Mouse (Mus musculus) erythroblast, embryonic 14.5 days (primary cell): ENCODE results near the gene Eme1. TPM values are rescaled to one million over a fixed set of nuclear protein-coding genes. Genes with fewer than 3 reads are reported as not detected.

Source experiments
- H3K27me3 ChIP-seq: 2 replicates; pipeline ENCODE4 v1.6.1; 2012; ENCODE audit warnings: inconsistent platforms; ENCODE audit not compliant: control insufficient read depth
- H3K36me3 ChIP-seq: 2 replicates; pipeline ENCODE4 v1.6.1; 2012; ENCODE audit warnings: mild to moderate bottlenecking, inconsistent platforms; ENCODE audit not compliant: control insufficient read depth
- H3K4me1 ChIP-seq: 2 replicates; pipeline ENCODE4 v1.6.1; 2012; ENCODE audit warnings: inconsistent platforms; ENCODE audit not compliant: control insufficient read depth
- H3K4me3 ChIP-seq: replicated peaks from 2 replicates; pipeline ENCODE3; 2012; ENCODE audit warnings: moderate library complexity, mild to moderate bottlenecking, inconsistent platforms
- H3K9me3 ChIP-seq: 2 replicates; pipeline ENCODE4 v1.6.1; 2012; ENCODE audit warnings: low read length, inconsistent platforms, mixed read lengths; ENCODE audit not compliant: control insufficient read depth
- GATA1 ChIP-seq: IDR thresholded peaks from 2 replicates; pipeline ENCODE4 v1.6.1; 2012; ENCODE audit warnings: low read length, inconsistent platforms, mixed read lengths
- TAL1 ChIP-seq: IDR thresholded peaks from 3 replicates; pipeline ENCODE4 v1.6.1; 2012; ENCODE audit warnings: low read length, inconsistent platforms, mixed read lengths
- polyA plus RNA-seq: library from polyadenylated mRNA; stranded (reverse); fragments of >175 nt; gene quantifications from 2 replicates; pipeline ENCODE4 v1.2.3, GENCODE M21; 2012

Eme1 gene
- polyA plus RNA-seq, 1 experiment = 0.99 TPM

DNA sequence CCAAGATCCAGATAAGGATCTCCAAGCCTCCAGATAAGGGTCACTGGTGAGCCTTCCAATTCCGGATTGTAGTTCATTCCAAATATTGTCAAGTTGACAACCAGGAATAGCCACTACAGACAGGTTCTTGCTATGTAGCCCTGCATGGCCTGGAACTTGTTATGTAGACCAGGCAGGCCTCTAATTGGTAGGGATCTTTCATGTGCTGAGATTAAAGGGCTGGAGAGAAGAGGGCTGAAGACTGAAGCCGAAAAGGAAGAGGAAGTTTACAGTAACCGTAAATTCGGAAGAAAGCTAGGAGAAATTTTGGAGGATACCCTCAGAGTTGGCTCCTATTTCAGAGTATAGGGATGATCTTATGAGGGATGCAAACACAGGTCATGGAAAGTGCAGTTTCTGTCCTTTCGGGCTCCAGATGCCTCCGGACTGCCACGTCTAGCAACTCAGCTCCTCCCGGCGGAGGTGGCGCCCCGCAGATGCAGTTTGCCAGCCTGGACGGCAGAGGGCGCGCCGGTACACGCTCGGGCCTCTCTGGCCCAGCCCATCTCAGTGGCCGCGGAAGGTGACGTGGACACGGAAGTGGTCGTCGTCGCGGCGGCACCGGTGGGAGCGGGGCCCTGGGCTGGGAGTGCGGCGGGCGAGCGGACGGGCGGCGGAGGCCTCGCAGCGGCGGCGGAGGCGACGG, 24.4 kb downstream of the Eme1 start, which contains the start of gene Lrrc59:
TSS of gene Lrrc59 (plus strand) at position 569 of the 685 bp plus-strand sequence.
- Histone ChIP-seq H3K27me3 (no peaks in the 10 kb centered on the region), H3K4me1 (peaks cover 24% of the 10 kb centered on the region), H3K4me3 (peak within 1 kb of the TSS; percentile 73), H3K36me3 (peaks cover 34% of the 10 kb centered on the region), H3K9me3 (no peaks in the 10 kb centered on the region)
- no peak for TF ChIP-seq TAL1

DNA sequence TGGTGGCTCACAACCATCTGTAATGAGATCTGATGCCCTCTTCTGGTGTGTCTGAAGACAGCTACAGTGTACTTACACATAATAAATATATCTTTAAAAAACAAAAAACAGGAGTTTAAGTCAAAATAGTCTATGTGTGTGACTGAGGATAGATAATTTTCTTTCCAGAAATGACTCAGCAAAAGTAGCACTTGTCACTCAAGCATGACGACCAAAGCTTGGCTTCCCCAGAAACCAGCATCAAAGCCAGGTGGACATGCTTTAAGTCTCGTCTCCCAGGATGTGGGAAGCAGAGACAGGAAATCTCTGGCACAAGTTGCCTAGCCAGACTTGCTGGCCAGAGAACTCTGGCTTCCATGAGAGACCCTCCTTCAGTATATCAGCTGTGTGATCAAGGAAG, 31.6 kb downstream of the Eme1 start:
- no peak overlapping the region for H3K4me3 ChIP-seq
- H3K27me3 ChIP-seq = no peaks in the 10 kb centered on the region
- H3K36me3 ChIP-seq = no peaks in the 10 kb centered on the region
- H3K4me1 ChIP-seq = peaks cover 10% of the 10 kb centered on the region
- H3K9me3 ChIP-seq = no peaks in the 10 kb centered on the region
- no peak for TF ChIP-seq TAL1
- TF ChIP-seq GATA1 = no peak

DNA sequence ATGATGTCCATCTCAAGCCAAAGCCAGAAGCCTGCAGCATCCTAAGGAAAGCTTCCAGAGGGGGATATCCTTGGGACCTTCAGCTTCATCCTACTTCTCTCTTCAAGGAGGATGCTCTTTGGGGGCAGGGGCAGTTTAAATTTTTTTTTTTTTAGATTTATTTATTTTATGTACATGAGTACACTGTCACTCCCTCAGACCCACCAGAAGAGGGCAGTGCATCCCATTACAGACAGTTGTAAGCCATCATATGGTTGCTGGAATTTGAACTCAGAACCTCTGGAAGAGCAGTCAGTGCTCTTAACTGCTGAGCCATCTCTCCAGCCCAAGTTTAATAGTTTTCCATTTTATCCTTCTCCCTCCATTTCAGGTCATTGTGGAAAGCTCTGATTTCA, 32.3 kb downstream of the Eme1 start:
- no peaks in the 10 kb centered on the region for H3K27me3 ChIP-seq
- TF ChIP-seq TAL1 (no peak), GATA1 (no peak)

DNA sequence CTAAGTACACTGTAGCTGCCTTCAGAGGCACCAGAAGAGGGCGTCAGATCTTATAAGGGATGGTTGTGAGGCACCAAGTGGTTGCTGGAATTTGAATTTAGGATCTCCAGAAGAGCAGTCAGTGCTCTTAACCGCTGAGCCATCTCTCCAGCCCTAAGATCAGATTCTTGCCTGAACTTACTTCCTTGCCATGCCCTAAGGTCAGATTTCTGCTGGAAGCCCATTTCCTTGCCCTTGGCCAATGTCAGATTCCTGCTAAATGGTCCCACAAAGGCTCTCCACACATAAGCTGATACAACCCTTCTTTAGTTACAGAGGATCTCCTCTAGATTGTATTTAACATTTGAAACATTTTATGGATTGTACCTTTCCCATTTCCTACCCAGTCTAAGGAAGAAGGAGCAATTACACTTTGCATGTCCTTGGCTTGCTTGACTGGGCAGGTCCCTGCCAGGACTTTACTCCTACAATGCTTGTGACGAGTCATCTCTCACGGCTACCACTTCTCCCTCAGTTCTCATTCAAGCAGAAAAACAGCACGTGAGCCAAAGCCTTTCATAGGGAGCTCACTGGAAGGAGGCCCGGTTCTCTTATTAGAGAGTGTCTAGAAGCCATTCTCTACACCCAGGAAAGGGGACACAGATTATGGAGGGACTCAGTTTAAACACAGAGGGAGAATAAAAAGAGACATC, 32.9 kb downstream of the Eme1 start:
- H3K4me1 ChIP-seq = peaks cover 10% of the 10 kb centered on the region
- 0 out of 2 replicates have a peak, but pooled peaks cover 3% of the 10 kb centered on the region for H3K27me3 ChIP-seq
- H3K36me3 ChIP-seq = no peaks in the 10 kb centered on the region
- TF ChIP-seq TAL1 = no peak
- no peak for TF ChIP-seq GATA1
- H3K9me3 ChIP-seq = no peaks in the 10 kb centered on the region
- no peak overlapping the region for H3K4me3 ChIP-seq

More for the DNA sequence above, 32.3 kb downstream of the Eme1 start:
- Histone ChIP-seq H3K4me1 (peaks cover 10% of the 10 kb centered on the region), H3K9me3 (no peaks in the 10 kb centered on the region), H3K4me3 (no peak overlapping the region), H3K36me3 (no peaks in the 10 kb centered on the region)

DNA sequence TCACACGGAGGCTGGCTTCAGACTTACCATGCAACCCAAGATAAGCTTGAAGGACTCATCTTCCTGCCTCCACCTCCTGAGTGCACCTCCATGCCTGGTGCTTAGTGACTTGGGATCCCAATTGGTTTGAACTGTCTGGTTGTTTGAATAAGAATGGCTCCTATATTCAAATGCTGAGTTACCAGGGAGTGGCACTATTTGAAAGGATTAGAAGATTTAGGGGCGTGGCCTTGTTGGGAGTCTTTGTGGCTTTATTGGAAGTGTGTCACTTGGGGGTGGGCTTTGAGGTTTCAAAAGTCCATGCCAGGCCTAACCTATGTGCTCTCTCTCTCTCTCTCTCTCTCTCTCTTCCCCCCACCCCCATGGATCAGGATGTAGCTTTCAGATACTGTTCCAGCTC, 36.1 kb downstream of the Eme1 start:
- H3K36me3 ChIP-seq = no peaks in the 10 kb centered on the region
- H3K9me3 ChIP-seq = no peaks in the 10 kb centered on the region
- no peak overlapping the region for H3K4me3 ChIP-seq
- H3K27me3 ChIP-seq = peaks cover 11% of the 10 kb centered on the region
- TF ChIP-seq GATA1 (no peak), TAL1 (no peak)
- H3K4me1 ChIP-seq = peaks cover 9% of the 10 kb centered on the region

DNA sequence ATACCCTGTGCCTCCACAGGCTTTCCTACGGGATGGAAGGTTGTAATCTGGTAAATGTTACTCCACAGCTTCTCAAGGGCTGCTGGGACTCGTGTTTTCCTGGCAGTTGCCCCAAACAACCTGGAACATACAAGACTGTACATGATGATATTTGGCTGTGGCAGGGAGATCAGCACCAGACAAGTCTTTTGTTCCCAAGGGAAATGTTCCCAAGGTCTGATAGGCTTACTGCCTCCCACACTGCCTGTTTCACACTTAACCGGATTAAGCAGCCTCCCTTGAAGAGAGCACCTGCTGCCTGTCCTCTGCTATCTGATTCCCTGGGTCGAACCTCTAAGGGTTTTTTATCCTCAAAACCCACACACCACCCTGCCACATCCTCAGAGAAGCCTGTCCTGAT, 38.3 kb downstream of the Eme1 start:
- Histone ChIP-seq H3K36me3 (no peaks in the 10 kb centered on the region), H3K4me1 (no peaks in the 10 kb centered on the region), H3K27me3 (peaks cover 11% of the 10 kb centered on the region), H3K4me3 (no peak overlapping the region), H3K9me3 (no peaks in the 10 kb centered on the region)
- TF ChIP-seq TAL1 (no peak), GATA1 (no peak)

DNA sequence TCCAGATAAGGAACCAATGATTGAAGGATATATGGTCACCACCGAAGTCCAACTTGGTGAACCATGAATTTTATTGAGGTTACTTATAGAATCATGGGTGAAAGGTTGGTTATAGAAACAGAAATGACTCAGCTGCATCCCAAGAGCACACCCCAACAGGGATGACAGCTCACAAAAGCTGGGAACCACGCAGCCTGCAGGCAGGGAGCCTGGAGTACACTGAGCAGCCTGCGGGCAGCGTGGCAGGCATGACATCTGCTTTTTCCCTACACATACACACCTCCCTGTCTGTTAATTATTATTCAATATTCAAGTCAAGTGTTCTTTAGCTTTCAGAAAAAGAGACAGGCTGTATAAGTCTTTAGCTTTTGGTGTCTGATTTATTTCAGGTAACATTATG, 39.2 kb downstream of the Eme1 start:
- Histone ChIP-seq H3K4me1 (no peaks in the 10 kb centered on the region), H3K27me3 (peaks cover 11% of the 10 kb centered on the region), H3K9me3 (no peaks in the 10 kb centered on the region), H3K4me3 (no peak overlapping the region), H3K36me3 (no peaks in the 10 kb centered on the region)
- TF ChIP-seq TAL1 (no peak), GATA1 (no peak)

DNA sequence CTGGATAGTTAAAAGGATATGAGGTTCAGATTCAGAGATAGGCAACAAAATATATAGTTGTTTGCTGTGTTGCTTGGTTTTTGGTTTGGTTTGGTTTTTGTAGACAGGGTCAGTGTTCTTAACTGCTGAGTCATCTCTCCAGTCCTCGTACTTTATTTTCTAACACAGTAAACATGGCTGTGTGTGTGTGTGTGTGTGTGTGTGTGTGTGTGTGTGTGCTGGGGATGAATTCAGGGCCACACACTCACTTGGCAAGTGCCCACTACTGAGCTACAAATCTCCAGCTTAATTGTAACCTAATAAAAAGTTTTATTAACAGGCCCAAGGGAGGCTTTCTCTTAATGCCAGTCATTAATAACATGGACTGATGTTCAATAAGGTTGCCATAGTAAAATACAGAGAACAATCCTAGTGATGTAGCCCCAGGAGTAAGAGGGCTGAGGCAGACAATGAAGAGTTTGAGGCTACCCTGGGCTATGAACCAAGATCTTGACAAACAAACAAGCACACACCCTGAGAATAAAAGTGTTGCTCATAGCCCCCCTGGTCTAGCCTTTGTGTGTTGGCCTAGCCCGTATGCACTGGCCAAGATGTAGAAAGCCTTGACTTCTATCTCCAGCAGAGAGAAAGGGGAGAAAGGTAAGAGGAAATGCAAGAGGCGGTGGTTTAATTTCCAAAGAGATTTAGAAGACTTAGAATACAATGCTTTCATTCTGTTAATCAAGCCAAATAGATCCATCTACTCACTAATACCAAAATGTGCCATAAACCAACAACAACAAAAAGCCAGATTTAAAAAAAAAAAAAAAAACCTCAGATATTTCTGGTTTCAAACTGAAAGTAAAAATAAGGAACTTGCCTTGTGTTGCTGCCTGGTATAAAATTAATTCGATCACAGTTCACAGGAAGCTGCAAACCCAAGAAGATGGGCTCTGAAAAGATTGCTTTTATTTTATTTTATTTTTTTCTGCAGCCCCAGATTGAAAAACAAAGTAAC, 42.7 kb downstream of the Eme1 start:
- H3K27me3 ChIP-seq = peaks cover 9% of the 10 kb centered on the region
- TF ChIP-seq GATA1 (no peak), TAL1 (no peak)
- H3K9me3 ChIP-seq = no peaks in the 10 kb centered on the region
- H3K36me3 ChIP-seq = no peaks in the 10 kb centered on the region
- no peak overlapping the region for H3K4me3 ChIP-seq
- H3K4me1 ChIP-seq = no peaks in the 10 kb centered on the region
